Mouse (Mus musculus) cerebellum, postnatal 4 days (tissue): ENCODE measurements around the gene Gnb3.

Experiments used
- DNase-seq, 2 experiments: peaks; one replicate each; pipeline ENCODE4 v3.0.0; 2022; ENCODE audit warnings: low spot score in 2 of 2, mixed read lengths in 1 of 2

Gene Gnb3

GRCm38 (mm10) chr6:124840241-124841167 is at the start of gene Gnb3:
Gnb3 (minus strand) TSS chr6:124840275.
- no peak for DNase-seq

- DNase-seq = no peak
Observed at GRCm38 (mm10) chr6:124888555-124889125, 48.6 kb upstream of the Gnb3 start.

GRCm38 (mm10) chr6:124887986-124888385 is 47.9 kb upstream of the Gnb3 start, which contains the start of gene Cd4:
Cd4 (minus strand) TSS chr6:124888221.
- DNase-seq = no peak

- DNase-seq = no peak
Observed at GRCm38 (mm10) chr6:124885956-124886381, 45.9 kb upstream of the Gnb3 start.

- DNase-seq = no peak
Observed at GRCm38 (mm10) chr6:124884714-124885500, 44.8 kb upstream of the Gnb3 start.

- no peak for DNase-seq
Observed at GRCm38 (mm10) chr6:124883351-124883750, 43.3 kb upstream of the Gnb3 start.

- no peak for DNase-seq
Observed at GRCm38 (mm10) chr6:124881821-124882220, 41.7 kb upstream of the Gnb3 start.

GRCm38 (mm10) chr6:124879390-124879789 is 39.3 kb upstream of the Gnb3 start:
- DNase-seq = no peak

GRCm38 (mm10) chr6:124874348-124874747 is 34.3 kb upstream of the Gnb3 start:
- no peak for DNase-seq

- DNase-seq = peak in 1 of 2 experiments; percentile 5
Observed at GRCm38 (mm10) chr6:124866560-124866959, 26.5 kb upstream of the Gnb3 start.

GRCm38 (mm10) chr6:124865766-124866362 is 25.8 kb upstream of the Gnb3 start:
- peak in 1 of 2 experiments; percentile 49 for DNase-seq

- peak in 1 of 2 experiments; percentile 63 for DNase-seq
Observed at GRCm38 (mm10) chr6:124863658-124864298, 23.7 kb upstream of the Gnb3 start, which contains the start of gene Gpr162. Gpr162 (minus strand) TSS chr6:124863983.

- no peak for DNase-seq
Observed at GRCm38 (mm10) chr6:124863125-124863657, 23.1 kb upstream of the Gnb3 start.

- no peak for DNase-seq
Observed at GRCm38 (mm10) chr6:124862406-124863124, 22.5 kb upstream of the Gnb3 start.

GRCm38 (mm10) chr6:124861802-124862201 is 21.7 kb upstream of the Gnb3 start:
- no peak for DNase-seq

- DNase-seq = no peak
Observed at GRCm38 (mm10) chr6:124861266-124861665, 21.2 kb upstream of the Gnb3 start.

- no peak for DNase-seq
Observed at GRCm38 (mm10) chr6:124860511-124860910, 20.4 kb upstream of the Gnb3 start.

GRCm38 (mm10) chr6:124859725-124860124 is 19.6 kb upstream of the Gnb3 start:
- peak; percentile 92 to 94 for DNase-seq

GRCm38 (mm10) chr6:124858561-124859318 is 18.7 kb upstream of the Gnb3 start:
- no peak for DNase-seq
